Mouse (Mus musculus): ENCODE results near the gene Ltbp2. TPM values are rescaled to one million over a fixed set of nuclear protein-coding genes. Genes with fewer than 3 reads are reported as not detected.

Gene Ltbp2
- polyA plus RNA-seq, 1 experiment from 2014 or later: 11.2 TPM

- H3K27ac ChIP-seq (replicated peaks; ENCODE audit: low read depth, low read length): peak overlapping the region; percentile 1; the same call in 1 of the 2 replicates
- H3K4me2 ChIP-seq (ENCODE audit: low read depth, low read length): no peak overlapping the region
- H3K9me3 ChIP-seq (ENCODE audit: control insufficient read depth, low read length): no peaks in the 10 kb centered on the region
- DNase-seq (ENCODE audit: low spot score) (peak; percentile 61), ATAC-seq (ENCODE audit: low read depth) (no peak)
- H3K27me3 ChIP-seq (replicated peaks; ENCODE audit: control insufficient read depth, insufficient read depth, low read length): no peaks in the 10 kb centered on the region
- 73% methylated on average over 7 of the region's 7 CpGs for WGBS
- H3K9ac ChIP-seq (ENCODE audit: low read depth, low read length): no peak overlapping the region
- H3K36me3 ChIP-seq (ENCODE audit: control insufficient read depth, insufficient read depth, low read length): no peaks in the 10 kb centered on the region
- peaks cover 9% of the 10 kb centered on the region for H3K4me1 ChIP-seq (ENCODE audit: control insufficient read depth, insufficient read depth, low read length)
- no peak overlapping the region for H3K4me3 ChIP-seq (ENCODE audit: low read depth, low read length)
Observed at GRCm38 (mm10) chr12:84823601-84824000, 52.7 kb downstream of the Ltbp2 start.

- H3K9ac ChIP-seq (ENCODE audit: low read depth, low read length): no peak overlapping the region
- 78% methylated on average over 13 of the region's 13 CpGs for WGBS
Observed at GRCm38 (mm10) chr12:84819236-84820168, 56.8 kb downstream of the Ltbp2 start.

GRCm38 (mm10) chr12:84818496-84818895 is 57.8 kb downstream of the Ltbp2 start:
- ATAC-seq (ENCODE audit: low read depth): no peak
- no peak for DNase-seq (ENCODE audit: low spot score)
- H3K27ac ChIP-seq (replicated peaks; ENCODE audit: low read depth, low read length): no peak overlapping the region
- H3K27me3 ChIP-seq (replicated peaks; ENCODE audit: control insufficient read depth, insufficient read depth, low read length): no peaks in the 10 kb centered on the region
- WGBS: 66% methylated on average over 4 of the region's 4 CpGs
- H3K9me3 ChIP-seq (ENCODE audit: control insufficient read depth, low read length): no peaks in the 10 kb centered on the region
- H3K36me3 ChIP-seq (ENCODE audit: control insufficient read depth, insufficient read depth, low read length): no peaks in the 10 kb centered on the region
- H3K9ac ChIP-seq (ENCODE audit: low read depth, low read length): no peak overlapping the region
- no peak overlapping the region for H3K4me3 ChIP-seq (ENCODE audit: low read depth, low read length)
- no peaks in the 10 kb centered on the region; the same call in 1 of the 2 replicates for H3K4me1 ChIP-seq (ENCODE audit: control insufficient read depth, insufficient read depth, low read length)
- H3K4me2 ChIP-seq (ENCODE audit: low read depth, low read length): no peak overlapping the region

More at GRCm38 (mm10) chr12:84819236-84820168, 56.8 kb downstream of the Ltbp2 start:
- no peaks in the 10 kb centered on the region for H3K27me3 ChIP-seq (replicated peaks; ENCODE audit: control insufficient read depth, insufficient read depth, low read length)
- no peaks in the 10 kb centered on the region for H3K9me3 ChIP-seq (ENCODE audit: control insufficient read depth, low read length)
- H3K4me2 ChIP-seq (ENCODE audit: low read depth, low read length): no peak overlapping the region
- peaks cover 2% of the 10 kb centered on the region for H3K4me1 ChIP-seq (ENCODE audit: control insufficient read depth, insufficient read depth, low read length)
- no peaks in the 10 kb centered on the region for H3K36me3 ChIP-seq (ENCODE audit: control insufficient read depth, insufficient read depth, low read length)
- peak; percentile 69 for DNase-seq (ENCODE audit: low spot score)
- H3K4me3 ChIP-seq (ENCODE audit: low read depth, low read length): no peak overlapping the region
- ATAC-seq (ENCODE audit: low read depth): peak; percentile 66; the same call in 1 of the 2 replicates
- no peak overlapping the region for H3K27ac ChIP-seq (replicated peaks; ENCODE audit: low read depth, low read length)

- H3K27me3 ChIP-seq (replicated peaks; ENCODE audit: control insufficient read depth, insufficient read depth, low read length): no peaks in the 10 kb centered on the region
- H3K4me2 ChIP-seq (ENCODE audit: low read depth, low read length): no peak overlapping the region
- no peak for DNase-seq (ENCODE audit: low spot score)
- no peaks in the 10 kb centered on the region for H3K36me3 ChIP-seq (ENCODE audit: control insufficient read depth, insufficient read depth, low read length)
- no peak overlapping the region for H3K9ac ChIP-seq (ENCODE audit: low read depth, low read length)
- H3K4me1 ChIP-seq (ENCODE audit: control insufficient read depth, insufficient read depth, low read length): no peaks in the 10 kb centered on the region
- no peak for ATAC-seq (ENCODE audit: low read depth)
- H3K4me3 ChIP-seq (ENCODE audit: low read depth, low read length): no peak overlapping the region
- no peak overlapping the region for H3K27ac ChIP-seq (replicated peaks; ENCODE audit: low read depth, low read length)
- 85% methylated on average over 3 of the region's 3 CpGs for WGBS
- no peaks in the 10 kb centered on the region for H3K9me3 ChIP-seq (ENCODE audit: control insufficient read depth, low read length)
Observed at GRCm38 (mm10) chr12:84814663-84815325, 61.5 kb downstream of the Ltbp2 start.

GRCm38 (mm10) chr12:84813773-84814172 is 62.6 kb downstream of the Ltbp2 start:
- no peaks in the 10 kb centered on the region for H3K4me1 ChIP-seq (ENCODE audit: control insufficient read depth, insufficient read depth, low read length)
- no peaks in the 10 kb centered on the region for H3K27me3 ChIP-seq (replicated peaks; ENCODE audit: control insufficient read depth, insufficient read depth, low read length)
- no peak overlapping the region for H3K4me3 ChIP-seq (ENCODE audit: low read depth, low read length)
- no peak overlapping the region for H3K27ac ChIP-seq (replicated peaks; ENCODE audit: low read depth, low read length)
- H3K36me3 ChIP-seq (ENCODE audit: control insufficient read depth, insufficient read depth, low read length): no peaks in the 10 kb centered on the region
- no peak overlapping the region for H3K9ac ChIP-seq (ENCODE audit: low read depth, low read length)
- DNase-seq (ENCODE audit: low spot score): no peak
- no peak for ATAC-seq (ENCODE audit: low read depth)
- H3K4me2 ChIP-seq (ENCODE audit: low read depth, low read length): no peak overlapping the region
- 46% methylated on average over 7 of the region's 7 CpGs for WGBS
- H3K9me3 ChIP-seq (ENCODE audit: control insufficient read depth, low read length): no peaks in the 10 kb centered on the region

GRCm38 (mm10) chr12:84812004-84812403 is 64.3 kb downstream of the Ltbp2 start:
- DNase-seq (ENCODE audit: low spot score): no peak
- no peak overlapping the region for H3K4me3 ChIP-seq (ENCODE audit: low read depth, low read length)
- no peak overlapping the region for H3K9ac ChIP-seq (ENCODE audit: low read depth, low read length)
- 51% methylated on average over 3 of the region's 3 CpGs for WGBS
- H3K27ac ChIP-seq (replicated peaks; ENCODE audit: low read depth, low read length): no peak overlapping the region
- ATAC-seq (ENCODE audit: low read depth): no peak
- H3K4me2 ChIP-seq (ENCODE audit: low read depth, low read length): no peak overlapping the region
- H3K27me3 ChIP-seq (replicated peaks; ENCODE audit: control insufficient read depth, insufficient read depth, low read length): no peaks in the 10 kb centered on the region
- no peaks in the 10 kb centered on the region for H3K36me3 ChIP-seq (ENCODE audit: control insufficient read depth, insufficient read depth, low read length)
- H3K4me1 ChIP-seq (ENCODE audit: control insufficient read depth, insufficient read depth, low read length): no peaks in the 10 kb centered on the region
- H3K9me3 ChIP-seq (ENCODE audit: control insufficient read depth, low read length): no peaks in the 10 kb centered on the region

GRCm38 (mm10) chr12:84811510-84811909 is 64.8 kb downstream of the Ltbp2 start:
- Histone ChIP-seq H3K4me3 (ENCODE audit: low read depth, low read length) (no peak overlapping the region), H3K9ac (ENCODE audit: low read depth, low read length) (no peak overlapping the region), H3K9me3 (ENCODE audit: control insufficient read depth, low read length) (no peaks in the 10 kb centered on the region), H3K4me2 (ENCODE audit: low read depth, low read length) (no peak overlapping the region), H3K36me3 (ENCODE audit: control insufficient read depth, insufficient read depth, low read length) (no peaks in the 10 kb centered on the region), H3K27ac (replicated peaks; ENCODE audit: low read depth, low read length) (no peak overlapping the region), H3K27me3 (replicated peaks; ENCODE audit: control insufficient read depth, insufficient read depth, low read length) (no peaks in the 10 kb centered on the region), H3K4me1 (ENCODE audit: control insufficient read depth, insufficient read depth, low read length) (no peaks in the 10 kb centered on the region)
- ATAC-seq (ENCODE audit: low read depth) (no peak), DNase-seq (ENCODE audit: low spot score) (peak; percentile 22)
- 38% methylated on average over 4 of the region's 4 CpGs for WGBS

GRCm38 (mm10) chr12:84810810-84811209 is 65.5 kb downstream of the Ltbp2 start:
- no peaks in the 10 kb centered on the region for H3K4me1 ChIP-seq (ENCODE audit: control insufficient read depth, insufficient read depth, low read length)
- H3K4me2 ChIP-seq (ENCODE audit: low read depth, low read length): no peak overlapping the region
- H3K36me3 ChIP-seq (ENCODE audit: control insufficient read depth, insufficient read depth, low read length): no peaks in the 10 kb centered on the region
- DNase-seq (ENCODE audit: low spot score): no peak
- H3K9ac ChIP-seq (ENCODE audit: low read depth, low read length): no peak overlapping the region
- WGBS: 81% methylated on average over 1 of the region's 1 CpGs
- no peak for ATAC-seq (ENCODE audit: low read depth)
- H3K4me3 ChIP-seq (ENCODE audit: low read depth, low read length): no peak overlapping the region
- no peak overlapping the region for H3K27ac ChIP-seq (replicated peaks; ENCODE audit: low read depth, low read length)
- H3K9me3 ChIP-seq (ENCODE audit: control insufficient read depth, low read length): no peaks in the 10 kb centered on the region
- no peaks in the 10 kb centered on the region for H3K27me3 ChIP-seq (replicated peaks; ENCODE audit: control insufficient read depth, insufficient read depth, low read length)
